ENCODE assay signal across 8 mouse cellular contexts in the genomic region with DNA sequence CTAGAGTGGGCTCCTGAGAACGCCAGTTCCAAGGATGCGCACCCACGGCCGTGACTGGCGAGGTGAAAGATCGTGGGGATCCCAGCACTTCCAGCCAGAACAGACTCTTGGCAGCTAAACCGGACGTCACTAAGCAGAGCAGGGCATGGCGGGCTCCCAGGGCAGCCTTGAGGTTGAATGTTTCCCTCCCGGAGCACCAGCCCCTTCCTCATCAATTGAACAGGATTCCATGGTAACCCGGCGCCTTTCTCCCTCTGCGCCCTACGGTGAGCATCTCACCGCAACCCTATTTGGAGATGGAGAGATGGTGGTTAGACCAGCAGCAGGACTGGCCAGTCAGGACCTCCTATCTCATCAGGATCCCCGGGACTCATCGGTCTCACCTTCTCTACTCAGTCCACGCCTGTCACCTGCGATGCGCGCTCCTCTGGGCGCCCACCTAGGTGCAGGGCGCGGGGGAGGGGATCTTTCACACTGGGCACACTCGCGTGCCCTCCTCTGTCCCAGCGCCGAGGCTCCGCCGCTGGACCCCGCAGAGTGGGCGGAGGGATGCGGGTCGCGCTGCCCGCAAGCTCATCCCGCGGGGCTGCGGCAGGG. TPM values are rescaled to one million over a fixed set of nuclear protein-coding genes. Genes with fewer than 3 reads are reported as not detected.
DNase-seq lines count a peak whose midpoint lies in the region; ATAC-seq and TF ChIP-seq lines count a peak whose summit lies in the region.

No protein-coding gene starts in this region.

- no peak for TF ChIP-seq CTCF in liver, embryonic 14.5 days (IDR thresholded peaks at IDR 0.05; ENCODE audit: low read depth)

- H3K9ac ChIP-seq in liver, embryonic 14.5 days (replicated peaks): no peak overlapping the region

- no peaks in the 10 kb centered on the region for H3K36me3 ChIP-seq in liver, embryonic 14.5 days (replicated peaks; ENCODE audit: control insufficient read depth, insufficient read depth, low read depth)

- no peaks in the 10 kb centered on the region for H3K9me3 ChIP-seq in liver, embryonic 14.5 days (ENCODE audit: control insufficient read depth, low read length)

- TF ChIP-seq EP300 in liver, embryonic 14.5 days (IDR thresholded peaks at IDR 0.05; ENCODE audit: low read depth): no peak

- whole genome bisulfite sequencing in liver, embryonic 14.5 days (ENCODE audit: insufficient replicate concordance): 2% methylated on average over 39 of the region's 39 CpGs

- no peak for ATAC-seq in liver, embryonic 14.5 days (ENCODE audit: insufficient read depth)
- ATAC-seq in megakaryocyte-erythroid progenitor cell, adult 5-6 weeks (replicated peaks; ENCODE audit: low FRiP score, low TSS enrichment, poor library complexity, severe bottlenecking): no peak

- H3K4me3 ChIP-seq in liver, embryonic 14.5 days (ENCODE audit: insufficient read depth in 1 of 2, low read depth in 2 of 2, low read length in 2 of 2): peak overlapping the region in 1 of 2 experiments; percentile 48; a peak in 2 of 4 replicates

- H3K4me1 ChIP-seq in liver, embryonic 14.5 days (replicated peaks; ENCODE audit: control insufficient read depth in 2 of 2, insufficient read depth in 2 of 2, low read length in 1 of 2): no peaks in the 10 kb centered on the region

- H3K4me2 ChIP-seq in liver, embryonic 14.5 days (ENCODE audit: low read depth): peak overlapping the region; percentile 63

- DNase-seq in embryo, embryonic 10.5 days (ENCODE audit: low spot score): peak; percentile 35
- no peak for DNase-seq in embryo, embryonic 11 days
- peak; percentile 25 for DNase-seq in thymus, postnatal 14 days
- no peak for DNase-seq in thymus, postnatal 0 days (ENCODE audit: low spot score)
- no peak for DNase-seq in liver, embryonic 14.5 days (ENCODE audit: low read depth in 3 of 3, low spot score in 3 of 3)
- no peak for DNase-seq in layer of hippocampus, postnatal 36 days
- no peak for DNase-seq in ovary, postnatal 10 days (ENCODE audit: low spot score)

- H3K27me3 ChIP-seq in liver, embryonic 14.5 days (ENCODE audit: control insufficient read depth, insufficient read depth, low read length): peaks cover 42% of the 10 kb centered on the region

- H3K27ac ChIP-seq in liver, embryonic 14.5 days: no peak overlapping the region

RNA-seq across cellular contexts. Expression of a gene that starts 0.3 kb away (rescaled TPM):
- 13.7 and 15.8 TPM in 2 replicates for polyA plus RNA-seq in thymus, postnatal 0 days (2015; fragmentation: Nextera tagmentation; extraction: Ambion mirVana)
- polyA plus RNA-seq in liver, embryonic 14.5 days (2012; rRNA removed): 0.58 and 0.73 TPM in 2 replicates
- polyA plus RNA-seq in liver, embryonic 14.5 days (2014; fragmentation: Nextera tagmentation; extraction: Ambion mirVana): 0.77 and 1.2 TPM in 2 replicates
- total RNA-seq in megakaryocyte-erythroid progenitor cell, adult 5-6 weeks (2014; fragmentation: Nextera tagmentation): not detected in 2 replicates
- total RNA-seq in megakaryocyte-erythroid progenitor cell, adult 5-6 weeks (2017): not detected in 2 replicates
- 10 to 100 TPM; 92.5 to 93.1 TPM for total RNA-seq in layer of hippocampus, postnatal 36 days (2021)

RNA-seq across cellular contexts. Expression of a gene that starts 50.7 kb away (rescaled TPM):
- 28.1 and 28.2 TPM in 2 replicates for polyA plus RNA-seq in thymus, postnatal 0 days (2015; fragmentation: Nextera tagmentation; extraction: Ambion mirVana)
- 10.0 and 10.6 TPM in 2 replicates for polyA plus RNA-seq in liver, embryonic 14.5 days (2012; rRNA removed)
- 9.5 and 10.3 TPM in 2 replicates for polyA plus RNA-seq in liver, embryonic 14.5 days (2014; fragmentation: Nextera tagmentation; extraction: Ambion mirVana)
- 4.1 and 5.4 TPM in 2 replicates for total RNA-seq in megakaryocyte-erythroid progenitor cell, adult 5-6 weeks (2014; fragmentation: Nextera tagmentation)
- total RNA-seq in megakaryocyte-erythroid progenitor cell, adult 5-6 weeks (2017): 6.9 and 8.5 TPM in 2 replicates
- total RNA-seq in layer of hippocampus, postnatal 36 days (2021): 100 to 1,000 TPM; 145 to 152 TPM

Comparison
In these comparisons a context has a peak if more than half of its experiments do, and no peak if none do; other contexts are left out.
1. DNase-seq: peak in embryo, embryonic 10.5 days (single experiment) and thymus, postnatal 14 days (single experiment); none in embryo, embryonic 11 days (single experiment), thymus, postnatal 0 days (single experiment), liver, embryonic 14.5 days (0 of 3), layer of hippocampus, postnatal 36 days (0 of 2) and ovary, postnatal 10 days (single experiment).
2. RNA of a gene that starts 0.3 kb away (total RNA-seq): 92.5 to 93.1 TPM in layer of hippocampus, postnatal 36 days; not detected in megakaryocyte-erythroid progenitor cell, adult 5-6 weeks; every median in the first group is over 10 times any median in the second.
3. RNA of a gene that starts 50.7 kb away (total RNA-seq): 145 to 152 TPM in layer of hippocampus, postnatal 36 days; 4.1 to 8.5 TPM in megakaryocyte-erythroid progenitor cell, adult 5-6 weeks; every median in the first group is over 10 times any median in the second.